Mouse (Mus musculus) thymus, adult 2 months (tissue): ENCODE results near the gene Copz1. TPM values are rescaled to one million over a fixed set of nuclear protein-coding genes. Genes with fewer than 3 reads are reported as not detected.

ENCODE experiments used
- DNase-seq: peaks from one replicate; pipeline ENCODE4 v3.0.0; 2021
- H3K27ac ChIP-seq: fragments of 200-500 bp; 2 replicates; pipeline ENCODE4 v1.5.1; 2012; ENCODE audit warnings: low read length, control low read depth; ENCODE audit not compliant: control insufficient read depth, insufficient read depth
- H3K27me3 ChIP-seq: fragments of 200-500 bp; 2 replicates; pipeline ENCODE4 v1.6.1; 2012; ENCODE audit warnings: mild to moderate bottlenecking, low read length, moderate library complexity, mixed read lengths; ENCODE audit not compliant: control insufficient read depth, insufficient read depth
- H3K36me3 ChIP-seq: fragments of 200-500 bp; 2 replicates; pipeline ENCODE4 v1.6.1; 2012; ENCODE audit warnings: mild to moderate bottlenecking, low read length, moderate library complexity; ENCODE audit not compliant: control insufficient read depth, insufficient read depth
- H3K4me1 ChIP-seq: fragments of 200-500 bp; replicated peaks from 2 replicates; pipeline ENCODE4 v1.6.1; 2012; ENCODE audit warnings: low read length; ENCODE audit not compliant: control insufficient read depth, insufficient read depth
- H3K4me3 ChIP-seq: fragments of 200-500 bp; 2 replicates; pipeline ENCODE4 v1.5.1; 2012; ENCODE audit warnings: mild to moderate bottlenecking, low read length, control low read depth, moderate library complexity; ENCODE audit not compliant: control insufficient read depth, insufficient read depth
- CTCF ChIP-seq: fragments of 200-500 bp; IDR thresholded peaks from 2 replicates; pipeline ENCODE4 v1.5.1; 2012; ENCODE audit warnings: mild to moderate bottlenecking, control low read depth, low read length, moderate library complexity, borderline replicate concordance; ENCODE audit not compliant: control insufficient read depth, poor library complexity, insufficient read depth; ENCODE audit errors: extremely low read depth
- POLR2A ChIP-seq: fragments of 200-500 bp; IDR thresholded peaks from 2 replicates; pipeline ENCODE4 v1.6.1; 2012; ENCODE audit warnings: mild to moderate bottlenecking, low read length, control low read depth, moderate library complexity; ENCODE audit not compliant: control insufficient read depth, poor library complexity, insufficient read depth; ENCODE audit errors: extremely low read depth
- WGBS: fragments of 180-500 bp; shearing (Covaris S2); methylation state at CpG from one replicate; pipeline ENCODE4 v1.1.7; 2018; 5-methylcytosine and 5-hydroxymethylcytosine counted together
- polyA plus RNA-seq: library from polyadenylated mRNA; depleted of rRNA; stranded (reverse); fragments of >200 nt; gene quantifications from 2 replicates; pipeline ENCODE4 v1.2.3, GENCODE M21; 2012

Gene Copz1
- polyA plus RNA-seq, 1 experiment = 124 TPM

GRCm38 (mm10) chr15:103298861-103299616, 26.5 kb downstream of the Copz1 start:
- WGBS = 89% methylated on average over 5 of the region's 5 CpGs
- H3K36me3 ChIP-seq = peaks cover 25% of the 10 kb centered on the region
- no peak for TF ChIP-seq POLR2A
- TF ChIP-seq CTCF = no peak
- no peak overlapping the region for H3K4me3 ChIP-seq
- DNase-seq = no peak
- H3K27me3 ChIP-seq = no peaks in the 10 kb centered on the region
- no peak overlapping the region for H3K27ac ChIP-seq
- H3K4me1 ChIP-seq = peaks cover 7% of the 10 kb centered on the region; the same call in 1 of the 2 replicates

GRCm38 (mm10) chr15:103299644-103300043, 27.1 kb downstream of the Copz1 start:
- Histone ChIP-seq H3K27ac (no peak overlapping the region), H3K36me3 (peaks cover 25% of the 10 kb centered on the region), H3K4me1 (peaks cover 12% of the 10 kb centered on the region; the same call in 1 of the 2 replicates), H3K4me3 (no peak overlapping the region), H3K27me3 (no peaks in the 10 kb centered on the region)
- DNase-seq = no peak
- 94% methylated on average over 8 of the region's 8 CpGs for WGBS
- no peak for TF ChIP-seq CTCF

GRCm38 (mm10) chr15:103300067-103300471, 27.6 kb downstream of the Copz1 start:
- no peaks in the 10 kb centered on the region for H3K27me3 ChIP-seq
- no peak for DNase-seq
- H3K36me3 ChIP-seq = peaks cover 25% of the 10 kb centered on the region
- no peak overlapping the region for H3K27ac ChIP-seq
- WGBS = 88% methylated on average over 18 of the region's 18 CpGs
- no peak overlapping the region for H3K4me3 ChIP-seq
- no peak for TF ChIP-seq CTCF
- TF ChIP-seq POLR2A = no peak
- H3K4me1 ChIP-seq = peaks cover 13% of the 10 kb centered on the region; the same call in 1 of the 2 replicates

GRCm38 (mm10) chr15:103300560-103300959, 28.0 kb downstream of the Copz1 start:
- 67% methylated on average over 2 of the region's 2 CpGs for WGBS
- Histone ChIP-seq H3K4me1 (peaks cover 12% of the 10 kb centered on the region), H3K4me3 (no peak overlapping the region), H3K36me3 (peaks cover 25% of the 10 kb centered on the region), H3K27ac (no peak overlapping the region), H3K27me3 (no peaks in the 10 kb centered on the region)
- TF ChIP-seq CTCF = no peak
- no peak for TF ChIP-seq POLR2A
- DNase-seq = no peak

GRCm38 (mm10) chr15:103301046-103301445, 28.5 kb downstream of the Copz1 start:
- H3K4me3 ChIP-seq = no peak overlapping the region
- TF ChIP-seq CTCF = no peak
- no peak for TF ChIP-seq POLR2A
- H3K27me3 ChIP-seq = no peaks in the 10 kb centered on the region
- H3K4me1 ChIP-seq = peaks cover 9% of the 10 kb centered on the region
- whole genome bisulfite sequencing = 79% methylated on average over 2 of the region's 2 CpGs
- H3K27ac ChIP-seq = no peak overlapping the region
- DNase-seq = no peak
- peaks cover 25% of the 10 kb centered on the region for H3K36me3 ChIP-seq

- DNase-seq = no peak
- WGBS = 78% methylated on average over 5 of the region's 5 CpGs
Observed at GRCm38 (mm10) chr15:103301547-103302340, 29.2 kb downstream of the Copz1 start.

More at GRCm38 (mm10) chr15:103301547-103302340, 29.2 kb downstream of the Copz1 start:
- H3K27me3 ChIP-seq = no peaks in the 10 kb centered on the region
- H3K4me3 ChIP-seq = no peak overlapping the region
- no peak for TF ChIP-seq POLR2A
- peaks cover 9% of the 10 kb centered on the region for H3K4me1 ChIP-seq
- H3K27ac ChIP-seq = no peak overlapping the region
- peaks cover 21% of the 10 kb centered on the region for H3K36me3 ChIP-seq
